Mouse (Mus musculus) heart, postnatal 14 days (tissue): Measurements from ENCODE around the gene Sostdc1. TPM values are rescaled to one million over a fixed set of nuclear protein-coding genes. Genes with fewer than 3 reads are reported as not detected.

ENCODE experiments used
- DNase-seq, 2 experiments: peaks; one replicate each; pipeline ENCODE4 v3.0.0; 2021 to 2022
- intact Hi-C: fragments of 180-260 bp; cut with DNase I; formaldehyde crosslinking; loops from one replicate; pipeline ENCODE4 v1.15.1; 2025
- total RNA-seq, 2 experiments: library from RNA; stranded (reverse); gene quantifications; 2 replicates each; pipeline ENCODE4 v1.2.3; 2021

Sostdc1 gene
- total RNA-seq, 2 experiments from 2014 or later = 0.24 to 0.45 TPM

GRCm38 (mm10) chr12:36360693-36361092 is 46.8 kb downstream of the Sostdc1 start:
- no peak for DNase-seq
- intact Hi-C loops = no loop called here

DNA sequence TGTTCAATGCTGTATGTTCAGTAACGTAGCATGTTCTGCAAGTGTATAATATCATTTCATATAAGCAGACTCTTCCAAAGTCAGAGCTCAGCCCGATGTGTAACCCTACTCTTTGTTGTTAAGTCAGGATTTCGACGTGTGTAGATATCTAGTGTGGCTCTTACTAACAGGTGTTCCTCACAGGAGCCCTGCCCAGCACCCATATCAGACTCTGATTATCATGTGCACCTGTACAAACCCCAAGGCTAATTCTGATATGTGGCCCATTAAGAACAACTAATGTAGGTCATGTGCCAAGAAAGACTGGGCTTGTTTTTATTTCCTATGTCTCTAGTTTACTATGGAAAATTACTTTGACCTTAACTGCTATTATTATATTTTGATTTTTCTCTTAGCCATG is 50.1 kb downstream of the Sostdc1 start:
- no peak for DNase-seq
- intact Hi-C loops = no loop called here

Other genes with a start within 250 kb of the Sostdc1 start
- 10 to 100 TPM; 16.9 to 20.5 TPM for gene Ankmy2, start 157.0 kb upstream of the Sostdc1 start, total RNA-seq
- 100 to 1,000 TPM; 146 to 148 TPM for gene Bzw2, start 156.1 kb upstream of the Sostdc1 start, total RNA-seq
- gene Lrrc72, start 60.7 kb upstream of the Sostdc1 start, total RNA-seq = not detected
- 1 to 10 TPM; 6.7 to 7.0 TPM for gene Ispd, start 67.3 kb downstream of the Sostdc1 start, total RNA-seq
- 1 to 10 TPM in 1 of 2 experiments, under 1 TPM in 1; 0.95 to 1.6 TPM for gene D630036H23Rik, start 68.0 kb downstream of the Sostdc1 start, total RNA-seq